Mouse (Mus musculus) spleen, adult 2 months (tissue): ENCODE measurements around the gene Magi1.

Source experiments
- CTCF ChIP-seq: fragments of 200-500 bp; IDR thresholded peaks from 2 replicates; pipeline ENCODE4 v1.5.1; 2011; ENCODE audit warnings: mild to moderate bottlenecking, inconsistent platforms; ENCODE audit not compliant: insufficient read depth, insufficient read length, insufficient replicate concordance; ENCODE audit errors: extremely low read depth
- POLR2A ChIP-seq: fragments of 200-500 bp; IDR thresholded peaks from 2 replicates; pipeline ENCODE4 v1.6.1; 2011; ENCODE audit warnings: low read depth, low read length, inconsistent platforms

GRCm38 (mm10) chr6:94063542-94063941 lies 220.2 kb downstream of the Magi1 start:
- TF ChIP-seq POLR2A: no peak
- TF ChIP-seq CTCF: no peak
